Mouse (Mus musculus): ENCODE data around the gene Bicra. TPM values are rescaled to one million over a fixed set of nuclear protein-coding genes. Genes with fewer than 3 reads are reported as not detected.

Bicra gene
- total RNA-seq, 2 experiments from 2014 or later = 4.2 to 5.9 TPM

- DNase-seq = no peak
Measured at GRCm38 (mm10) chr7:15945211-15945610, 102.5 kb downstream of the Bicra start.

- DNase-seq = no peak
Measured at GRCm38 (mm10) chr7:15944311-15944710, 103.4 kb downstream of the Bicra start.

- no peak for DNase-seq
Measured at GRCm38 (mm10) chr7:15938621-15939020, 109.1 kb downstream of the Bicra start.

GRCm38 (mm10) chr7:15937491-15937890 is 110.2 kb downstream of the Bicra start:
- DNase-seq = no peak

GRCm38 (mm10) chr7:15933437-15934359 is 114.0 kb downstream of the Bicra start:
- peak; percentile 63 to 88 for DNase-seq

- peak in 1 of 2 experiments; percentile 46 for DNase-seq
Measured at GRCm38 (mm10) chr7:15931635-15932034, 116.1 kb downstream of the Bicra start.

GRCm38 (mm10) chr7:15930543-15930942 is 117.2 kb downstream of the Bicra start:
- DNase-seq = no peak

- DNase-seq = peak; percentile 81 to 82
Measured at GRCm38 (mm10) chr7:15929910-15930309, 117.8 kb downstream of the Bicra start.

- peak; percentile 94 to 95 for DNase-seq
Measured at GRCm38 (mm10) chr7:15922220-15922773, 125.4 kb downstream of the Bicra start, which contains the start of gene Selenow. TSS of gene Selenow (minus strand) at chr7:15922402.

- DNase-seq = peak in 1 of 2 experiments; percentile 59
Measured at GRCm38 (mm10) chr7:15921796-15922195, 125.9 kb downstream of the Bicra start.

Other genes with a start within 250 kb of the Bicra start
- gene Obox6, start 208.2 kb downstream of the Bicra start, total RNA-seq (2021) = not detected
- not detected for gene Crx, start 168.0 kb downstream of the Bicra start, total RNA-seq (2021)
- gene Crxos, start 165.3 kb downstream of the Bicra start, total RNA-seq (2021) = not detected
- gene Selenow, start 125.5 kb downstream of the Bicra start, total RNA-seq (2021) = 100 to 1,000 TPM; 181 to 202 TPM
- 100 to 1,000 TPM; 134 to 143 TPM for gene Nop53, start 101.8 kb downstream of the Bicra start, total RNA-seq (2021)
- 10 to 100 TPM; 65.8 to 77.3 TPM for gene Ehd2, start 80.4 kb downstream of the Bicra start, total RNA-seq (2021)
- gene Zfp541, start 13.9 kb upstream of the Bicra start, total RNA-seq (2021) = not detected
- 10 to 100 TPM; 88.7 to 99.1 TPM for gene Napa, start 50.5 kb upstream of the Bicra start, total RNA-seq (2021)
- gene Kptn, start 72.0 kb upstream of the Bicra start, total RNA-seq (2021) = 10 to 100 TPM; 19.0 to 21.0 TPM
- gene Slc8a2, start 81.9 kb upstream of the Bicra start, total RNA-seq (2021) = under 1 TPM; 0.72 to 0.85 TPM
- gene Meis3, start 127.2 kb upstream of the Bicra start, total RNA-seq (2021) = 1 to 10 TPM; 4.8 to 6.1 TPM
- gene Dhx34, start 174.1 kb upstream of the Bicra start, total RNA-seq (2021) = 1 to 10 TPM; 8.4 to 8.6 TPM
- gene C5ar2, start 196.2 kb upstream of the Bicra start, total RNA-seq (2021) = 1 to 10 TPM; 1.2 to 1.7 TPM
- gene C5ar1, start 211.6 kb upstream of the Bicra start, total RNA-seq (2021) = 1 to 10 TPM; 4.4 to 7.5 TPM
- 10 to 100 TPM; 15.3 to 16.2 TPM for gene Inafm1, start 225.7 kb upstream of the Bicra start, total RNA-seq (2021)
- gene Ccdc9, start 238.9 kb upstream of the Bicra start, total RNA-seq (2021) = 10 to 100 TPM; 26.3 to 29.6 TPM